Mouse (Mus musculus) midbrain, embryonic 13.5 days (tissue): ENCODE measurements around the gene Cdh4. TPM values are rescaled to one million over a fixed set of nuclear protein-coding genes. Genes with fewer than 3 reads are reported as not detected.
A peak's percentile ranks its signal among the peaks of the same experiment; 100 is the strongest.

Experiments
- ATAC-seq: fragments of 200-750 bp; cut with Nextera tagmentation; 2 replicates; pipeline ENCODE4 v1.8.0; 2017; ENCODE audit warnings: mild to moderate bottlenecking, moderate TSS enrichment, moderate library complexity
- H3K27ac ChIP-seq: fragments of 300-500 bp; sonication (generic); 2 replicates; pipeline ENCODE4 v1.5.1; 2015; ENCODE audit warnings: inconsistent platforms, mild to moderate bottlenecking, moderate library complexity
- H3K27me3 ChIP-seq: fragments of 300-500 bp; sonication (generic); 2 replicates; pipeline ENCODE4 v1.6.1; 2015; ENCODE audit warnings: mild to moderate bottlenecking, inconsistent platforms
- H3K36me3 ChIP-seq: fragments of 300-500 bp; sonication (generic); 2 replicates; pipeline ENCODE4 v1.6.1; 2015; ENCODE audit warnings: mild to moderate bottlenecking, inconsistent platforms
- H3K4me1 ChIP-seq: fragments of 300-500 bp; sonication (generic); replicated peaks from 2 replicates; pipeline ENCODE4 v1.6.1; 2015; ENCODE audit warnings: inconsistent platforms
- H3K4me2 ChIP-seq: fragments of 300-500 bp; sonication (generic); replicated peaks from 2 replicates; pipeline ENCODE4 v1.6.1; 2015; ENCODE audit warnings: moderate library complexity, mild to moderate bottlenecking, inconsistent platforms
- H3K4me3 ChIP-seq: fragments of 300-500 bp; sonication (generic); replicated peaks from 2 replicates; pipeline ENCODE4 v1.5.1; 2015; ENCODE audit warnings: mild to moderate bottlenecking, inconsistent platforms
- H3K9ac ChIP-seq: fragments of 300-500 bp; sonication (generic); replicated peaks from 2 replicates; pipeline ENCODE4 v1.6.1; 2015; ENCODE audit warnings: mild to moderate bottlenecking, inconsistent platforms
- H3K9me3 ChIP-seq: fragments of 300-500 bp; sonication (generic); 2 replicates; pipeline ENCODE4 v1.6.1; 2016; ENCODE audit warnings: mild to moderate bottlenecking, inconsistent platforms
- WGBS: fragments of 180-500 bp; shearing (Covaris S2); methylation state at CpG from one replicate; pipeline ENCODE4 v1.1.7; 2015; 5-methylcytosine and 5-hydroxymethylcytosine counted together
- polyA plus RNA-seq: library from polyadenylated mRNA; unstranded; fragments of >200 nt; fragmentation: Nextera tagmentation; extraction: Ambion mirVana; gene quantifications from 2 replicates; pipeline ENCODE4 v1.2.1, GENCODE M21; 2015

The Cdh4 gene
- polyA plus RNA-seq, 1 experiment from 2014 or later = 37.1 TPM

DNA sequence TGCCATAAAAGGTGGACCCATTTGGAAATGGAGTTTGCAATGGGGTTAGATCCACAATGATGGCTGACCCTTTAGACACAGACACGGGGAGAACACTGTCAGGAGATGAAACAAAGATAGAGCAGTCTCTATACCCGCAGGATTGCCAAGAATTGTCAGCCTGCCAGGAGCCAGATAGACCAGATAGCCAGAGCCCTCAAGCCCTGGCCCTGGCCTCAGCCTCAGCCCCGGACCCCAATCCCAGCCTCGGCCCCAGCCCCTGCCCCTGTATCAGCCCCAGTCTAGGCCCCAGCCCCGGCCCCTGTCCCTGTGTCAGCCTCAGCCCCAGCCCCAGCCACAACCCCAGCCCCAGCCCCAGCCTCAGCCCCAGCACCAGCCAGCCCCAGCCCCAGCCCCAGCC is 345.6 kb downstream of the Cdh4 start:
- 46% methylated on average over 4 of the region's 5 CpGs for WGBS
- Histone ChIP-seq H3K4me3 (no peak overlapping the region), H3K4me2 (peak overlapping the region; percentile 5; the same call in 1 of the 2 replicates)

DNA sequence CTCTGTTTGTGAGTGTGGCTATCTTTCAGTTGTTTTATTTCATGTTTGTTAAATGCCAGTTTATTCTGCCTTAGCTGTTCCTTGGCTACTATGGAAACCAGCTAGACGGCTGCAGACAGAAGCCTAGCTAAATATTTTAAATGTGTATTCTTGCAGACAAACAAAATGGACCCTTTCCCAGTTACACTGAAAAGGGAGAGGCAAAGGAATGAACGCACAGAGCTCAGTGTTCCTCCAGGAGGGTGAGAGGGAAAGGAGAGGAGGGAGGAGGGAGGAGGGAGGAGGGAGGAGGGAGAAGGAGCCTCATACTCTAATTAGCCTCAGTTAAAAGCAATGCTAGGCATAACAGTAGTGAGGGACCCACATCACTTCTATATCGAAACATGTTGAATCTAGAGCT is 348.5 kb downstream of the Cdh4 start:
- Histone ChIP-seq H3K27ac (no peak overlapping the region), H3K4me1 (peaks cover 60% of the 10 kb centered on the region), H3K36me3 (no peaks in the 10 kb centered on the region), H3K9me3 (no peaks in the 10 kb centered on the region), H3K9ac (no peak overlapping the region), H3K27me3 (no peaks in the 10 kb centered on the region), H3K4me3 (no peak overlapping the region), H3K4me2 (no peak overlapping the region)
- ATAC-seq = no peak
- WGBS = 60% methylated on average over 3 of the region's 3 CpGs

More for the DNA sequence above, 345.6 kb downstream of the Cdh4 start:
- Histone ChIP-seq H3K9ac (no peak overlapping the region), H3K36me3 (no peaks in the 10 kb centered on the region), H3K4me1 (peaks cover 35% of the 10 kb centered on the region), H3K27ac (peak overlapping the region; percentile 67), H3K27me3 (no peaks in the 10 kb centered on the region), H3K9me3 (no peaks in the 10 kb centered on the region)
- ATAC-seq = peak; percentile 67

DNA sequence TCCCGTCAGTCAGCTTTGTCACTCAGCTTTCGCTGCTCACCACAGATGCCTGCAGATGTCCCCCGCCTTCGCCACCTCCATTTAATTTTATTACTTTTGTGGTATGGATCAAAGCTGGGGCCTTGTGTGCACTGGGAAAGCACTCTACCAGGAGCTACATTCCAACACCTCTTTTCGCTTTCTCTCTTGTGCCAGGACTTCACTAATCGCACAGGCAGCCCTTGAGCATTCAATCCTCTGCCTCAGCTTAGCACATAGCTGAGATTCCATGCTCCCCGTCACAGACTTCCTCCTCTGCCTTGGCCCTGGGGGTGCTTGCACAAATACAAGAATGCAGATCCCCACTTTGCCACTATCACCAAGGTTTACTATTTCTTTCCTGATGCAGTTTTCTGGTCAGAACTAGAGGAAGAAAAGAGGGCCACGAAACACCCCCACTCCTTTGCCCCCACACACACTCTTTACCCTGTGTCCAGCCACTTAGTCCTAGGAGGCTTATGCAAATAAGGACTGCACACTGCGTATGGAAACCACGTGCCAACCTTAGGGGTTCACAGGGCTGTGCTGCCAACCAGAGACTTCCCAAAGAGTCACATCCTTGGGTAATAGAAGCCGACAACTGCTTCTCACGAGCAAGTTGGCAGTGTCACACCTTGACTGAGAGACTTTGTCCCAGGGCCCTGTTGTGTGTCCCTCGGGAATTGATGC is 350.3 kb downstream of the Cdh4 start:
- Histone ChIP-seq H3K4me2 (no peak overlapping the region), H3K27ac (peak overlapping the region; percentile 51; the same call in 1 of the 2 replicates), H3K4me1 (peaks cover 49% of the 10 kb centered on the region), H3K4me3 (no peak overlapping the region), H3K36me3 (no peaks in the 10 kb centered on the region), H3K9ac (no peak overlapping the region), H3K9me3 (no peaks in the 10 kb centered on the region), H3K27me3 (no peaks in the 10 kb centered on the region)
- WGBS = 25% methylated on average over 13 of the region's 13 CpGs
- ATAC-seq = peak; percentile 47; the same call in 1 of the 2 replicates

DNA sequence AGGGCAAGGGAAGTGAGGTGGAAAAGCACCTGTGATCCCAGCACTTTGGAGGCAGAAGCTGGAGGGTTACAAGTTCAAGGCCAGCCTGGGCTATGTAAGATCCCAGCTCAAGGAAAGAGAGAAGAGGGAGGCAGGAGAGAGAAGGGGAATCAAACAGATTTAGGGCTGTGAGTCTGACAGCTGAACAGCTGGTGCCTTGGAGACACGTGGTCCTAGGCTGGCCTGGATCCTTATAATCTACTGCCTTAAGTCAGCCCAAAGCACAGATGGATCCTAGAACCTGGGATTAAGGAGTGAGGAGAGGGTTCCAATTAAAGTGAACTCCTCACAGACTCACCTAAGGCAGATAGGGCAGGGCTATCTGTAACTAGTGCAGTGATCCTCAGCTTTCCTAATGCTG is 352.1 kb downstream of the Cdh4 start:
- no peak overlapping the region for H3K4me2 ChIP-seq
- H3K27me3 ChIP-seq = no peaks in the 10 kb centered on the region
- peaks cover 45% of the 10 kb centered on the region for H3K4me1 ChIP-seq
- ATAC-seq = no peak
- no peak overlapping the region for H3K27ac ChIP-seq
- H3K4me3 ChIP-seq = no peak overlapping the region
- H3K36me3 ChIP-seq = no peaks in the 10 kb centered on the region
- H3K9ac ChIP-seq = no peak overlapping the region
- H3K9me3 ChIP-seq = no peaks in the 10 kb centered on the region
- WGBS = 39% methylated on average over 1 of the region's 1 CpGs

DNA sequence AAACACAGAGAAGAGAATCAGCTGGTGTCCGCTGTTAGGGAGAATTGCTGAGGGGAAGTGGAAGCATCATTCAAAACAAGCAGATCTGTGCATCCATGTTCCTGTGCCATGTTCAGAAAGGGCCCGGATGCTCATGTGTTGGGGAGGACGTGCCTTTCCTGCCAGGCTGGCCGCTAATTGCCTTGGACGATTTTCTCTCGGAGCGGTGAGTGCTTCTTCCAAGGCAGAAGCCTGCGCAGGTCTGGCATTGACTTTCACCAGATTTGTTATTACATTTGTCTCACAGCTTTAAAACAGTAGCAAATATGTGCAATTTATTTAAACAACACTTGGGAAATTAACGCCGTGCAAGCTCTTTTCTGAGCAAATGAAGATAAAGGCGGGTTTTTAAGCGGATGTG is 353.2 kb downstream of the Cdh4 start:
- H3K9me3 ChIP-seq = no peaks in the 10 kb centered on the region
- 78% methylated on average over 12 of the region's 12 CpGs for WGBS
- no peak overlapping the region for H3K9ac ChIP-seq
- peaks cover 52% of the 10 kb centered on the region for H3K4me1 ChIP-seq
- H3K4me3 ChIP-seq = no peak overlapping the region
- ATAC-seq = no peak
- no peaks in the 10 kb centered on the region for H3K36me3 ChIP-seq
- peak overlapping the region; percentile 62 for H3K27ac ChIP-seq
- H3K27me3 ChIP-seq = no peaks in the 10 kb centered on the region
- no peak overlapping the region for H3K4me2 ChIP-seq

DNA sequence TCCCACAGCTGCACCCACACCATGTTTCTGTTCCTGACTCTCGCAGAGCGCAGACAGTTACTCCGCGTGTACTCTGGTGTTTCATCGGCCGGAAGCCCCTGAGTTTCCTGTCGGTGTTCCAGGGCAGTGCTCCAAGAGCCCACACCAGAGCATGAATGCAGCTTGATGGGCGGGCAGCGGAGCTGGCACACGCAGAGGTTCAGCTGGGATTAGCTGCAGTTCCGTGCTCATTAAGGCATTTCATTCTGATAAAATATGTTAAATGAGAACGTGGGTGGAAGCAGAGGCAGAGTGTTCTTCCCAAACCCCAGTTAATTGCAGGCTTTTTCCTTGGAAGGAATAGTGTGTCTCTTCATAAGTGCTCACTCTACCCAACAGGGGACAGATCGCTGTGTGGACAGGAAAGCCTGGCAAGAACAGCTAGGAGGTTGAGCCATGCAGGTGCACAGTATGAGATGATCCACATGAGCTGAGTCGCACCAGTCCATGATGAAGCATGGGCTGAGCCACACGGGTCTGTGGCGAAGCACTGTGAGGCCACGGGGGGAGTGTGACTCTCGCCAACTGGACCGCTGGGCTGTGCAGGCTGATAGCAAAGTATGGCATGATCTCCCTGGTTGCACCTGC is 357.8 kb downstream of the Cdh4 start:
- H3K4me1 ChIP-seq = peaks cover 19% of the 10 kb centered on the region
- H3K9me3 ChIP-seq = no peaks in the 10 kb centered on the region
- no peak overlapping the region for H3K9ac ChIP-seq
- no peak overlapping the region for H3K4me2 ChIP-seq
- H3K4me3 ChIP-seq = no peak overlapping the region
- H3K27ac ChIP-seq = no peak overlapping the region
- WGBS = 83% methylated on average over 19 of the region's 19 CpGs
- H3K36me3 ChIP-seq = no peaks in the 10 kb centered on the region
- no peaks in the 10 kb centered on the region for H3K27me3 ChIP-seq
- ATAC-seq = peak; percentile 46

DNA sequence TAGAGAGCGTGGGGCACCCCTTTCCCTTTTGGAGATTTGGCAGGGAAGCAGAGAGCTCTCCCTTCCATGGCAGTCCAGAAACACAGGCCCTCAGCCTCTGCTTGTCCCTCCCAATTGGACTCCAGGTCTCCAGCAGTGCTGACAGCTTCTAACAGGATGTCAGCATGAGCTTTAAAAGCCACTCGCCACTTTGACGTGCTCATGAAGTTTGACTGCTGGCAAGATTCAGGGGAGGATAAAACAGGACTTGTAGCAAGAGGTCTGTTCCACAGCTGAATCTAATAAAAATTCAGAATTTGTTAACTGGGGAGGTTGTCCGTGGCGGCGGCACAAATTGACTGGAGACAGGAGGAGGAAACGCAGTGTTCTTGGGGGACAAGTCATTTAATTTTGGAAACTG is 358.8 kb downstream of the Cdh4 start:
- no peak overlapping the region for H3K9ac ChIP-seq
- WGBS = 76% methylated on average over 7 of the region's 7 CpGs
- no peak overlapping the region for H3K4me2 ChIP-seq
- H3K27me3 ChIP-seq = no peaks in the 10 kb centered on the region
- H3K36me3 ChIP-seq = no peaks in the 10 kb centered on the region
- no peak overlapping the region for H3K27ac ChIP-seq
- ATAC-seq = no peak
- no peak overlapping the region for H3K4me3 ChIP-seq
- H3K4me1 ChIP-seq = peaks cover 14% of the 10 kb centered on the region
- no peaks in the 10 kb centered on the region for H3K9me3 ChIP-seq

DNA sequence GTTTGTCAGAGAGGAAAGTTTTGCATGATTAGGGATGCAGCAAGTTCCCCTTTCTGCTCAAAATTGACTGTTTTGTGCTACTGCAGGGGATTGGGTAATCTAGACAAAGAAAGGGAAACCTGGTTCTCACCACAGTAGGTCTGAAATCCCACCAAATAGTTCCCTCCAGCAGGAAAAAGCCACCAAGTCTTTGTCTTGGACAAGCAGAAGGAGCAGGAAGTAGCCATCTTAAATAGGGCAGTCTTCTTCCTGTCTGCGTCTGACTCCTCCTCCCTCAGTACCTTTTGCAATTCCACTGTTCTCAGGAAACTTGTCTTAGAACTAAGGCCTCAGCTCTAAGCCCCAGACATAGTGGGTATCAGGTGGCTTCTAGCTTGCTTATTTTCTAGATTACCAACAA is 360.2 kb downstream of the Cdh4 start:
- 89% methylated on average over 1 of the region's 1 CpGs for WGBS
- Histone ChIP-seq H3K4me1 (peaks cover 14% of the 10 kb centered on the region), H3K4me3 (no peak overlapping the region), H3K36me3 (no peaks in the 10 kb centered on the region; the same call in 1 of the 2 replicates), H3K9me3 (0 out of 2 replicates have a peak, but pooled peaks cover 7% of the 10 kb centered on the region), H3K27me3 (no peaks in the 10 kb centered on the region), H3K4me2 (no peak overlapping the region), H3K9ac (no peak overlapping the region), H3K27ac (no peak overlapping the region)
- ATAC-seq = no peak

DNA sequence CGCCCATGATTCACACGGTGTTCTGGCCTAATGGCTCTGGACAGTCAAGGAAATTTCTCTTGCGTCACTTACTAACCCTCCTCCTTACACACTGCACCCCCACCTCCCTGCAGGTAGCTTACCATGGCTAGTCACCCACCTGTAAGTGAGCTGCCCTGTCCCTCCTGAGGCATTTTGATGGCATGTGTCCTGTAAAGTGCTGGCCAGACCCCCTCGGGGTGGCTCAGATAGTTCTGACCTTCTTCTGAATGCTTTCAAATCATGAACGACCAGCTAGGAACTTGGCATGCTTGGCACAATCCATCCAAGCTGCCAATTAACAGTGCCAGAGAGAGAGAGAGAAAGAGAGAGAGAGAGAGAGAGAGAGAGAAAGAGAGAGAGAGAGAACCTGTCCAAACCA is 368.9 kb downstream of the Cdh4 start:
- Histone ChIP-seq H3K4me1 (0 out of 2 replicates have a peak, but pooled peaks cover 5% of the 10 kb centered on the region), H3K27me3 (no peaks in the 10 kb centered on the region), H3K4me3 (no peak overlapping the region), H3K4me2 (no peak overlapping the region), H3K9me3 (0 out of 2 replicates have a peak, but pooled peaks cover 7% of the 10 kb centered on the region), H3K36me3 (no peaks in the 10 kb centered on the region; the same call in 1 of the 2 replicates), H3K9ac (no peak overlapping the region), H3K27ac (no peak overlapping the region)
- ATAC-seq = no peak
- 89% methylated on average over 5 of the region's 5 CpGs for WGBS

DNA sequence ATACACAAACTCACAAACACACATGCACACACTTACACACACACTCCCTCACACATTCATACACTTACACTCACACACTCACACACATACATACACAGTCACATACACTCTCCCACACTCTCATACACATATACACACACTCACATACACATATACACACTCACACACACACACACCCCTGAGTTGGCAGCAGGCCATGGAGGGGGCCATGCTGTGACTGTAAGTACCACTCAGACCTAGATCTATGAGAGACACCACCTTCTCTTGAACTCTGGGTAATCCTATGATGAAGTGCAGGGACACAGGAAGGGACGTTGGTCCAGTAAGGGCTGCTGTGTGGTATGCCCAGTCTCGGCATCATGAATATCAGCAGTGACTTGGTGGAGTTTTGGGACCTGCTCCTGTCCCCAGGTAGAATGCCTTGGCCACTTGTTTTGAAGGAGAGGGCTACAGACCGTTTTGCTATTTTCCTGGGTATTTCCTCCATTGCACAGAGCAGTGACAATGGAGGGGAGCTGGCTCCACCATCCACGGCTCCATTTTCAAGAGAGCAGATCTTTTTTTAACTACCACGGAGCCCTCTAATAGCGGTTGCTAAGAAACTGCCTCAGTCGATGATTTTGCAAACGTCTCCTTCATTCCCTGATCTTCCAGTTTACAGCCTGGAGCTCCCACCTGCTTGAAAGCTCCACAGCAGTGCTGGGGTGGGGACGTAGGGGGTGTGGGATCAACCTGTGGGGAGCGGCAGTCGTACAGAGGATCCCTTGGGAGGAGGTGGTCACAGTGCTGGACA is 371.0 kb downstream of the Cdh4 start:
- H3K27me3 ChIP-seq = no peaks in the 10 kb centered on the region
- H3K27ac ChIP-seq = no peak overlapping the region
- H3K4me2 ChIP-seq = no peak overlapping the region
- H3K4me3 ChIP-seq = no peak overlapping the region
- no peaks in the 10 kb centered on the region for H3K9me3 ChIP-seq
- WGBS = 65% methylated on average over 11 of the region's 11 CpGs
- H3K4me1 ChIP-seq = 0 out of 2 replicates have a peak, but pooled peaks cover 5% of the 10 kb centered on the region
- peak; percentile 38; the same call in 1 of the 2 replicates for ATAC-seq
- H3K9ac ChIP-seq = no peak overlapping the region
- no peaks in the 10 kb centered on the region for H3K36me3 ChIP-seq

DNA sequence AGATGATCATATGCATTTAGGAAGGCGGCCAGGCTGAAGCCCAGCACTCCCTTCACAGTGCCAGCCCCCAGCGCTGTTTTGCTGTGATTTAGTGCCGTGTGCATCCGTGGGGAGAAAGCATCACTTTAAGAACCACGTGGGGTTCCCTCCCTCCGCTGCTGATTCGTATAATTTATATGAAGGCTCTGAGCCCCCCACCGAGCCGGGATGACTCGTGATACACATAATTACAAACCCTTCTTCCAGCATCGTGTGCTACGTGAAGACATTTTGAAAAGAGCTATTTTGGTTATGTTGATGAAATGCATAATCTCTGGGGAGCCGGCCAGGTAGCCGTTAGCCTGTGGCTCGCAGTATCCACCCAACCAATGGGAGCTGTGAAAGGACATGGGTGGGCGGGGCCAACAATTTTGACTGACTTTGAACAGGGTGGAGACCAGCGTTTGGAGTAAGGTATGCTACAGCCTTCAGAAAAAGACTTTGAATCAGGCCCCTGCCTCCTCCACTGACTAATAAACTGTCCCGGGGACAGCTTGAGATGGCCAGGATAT is 382.6 kb downstream of the Cdh4 start:
- 38% methylated on average over 18 of the region's 18 CpGs for WGBS
- Histone ChIP-seq H3K4me1 (peaks cover 34% of the 10 kb centered on the region), H3K27ac (peak overlapping the region; percentile 45; the same call in 1 of the 2 replicates), H3K9me3 (no peaks in the 10 kb centered on the region), H3K9ac (no peak overlapping the region; the same call in 1 of the 2 replicates), H3K27me3 (no peaks in the 10 kb centered on the region), H3K4me2 (peak overlapping the region; percentile 22), H3K4me3 (no peak overlapping the region), H3K36me3 (no peaks in the 10 kb centered on the region)
- ATAC-seq = peak; percentile 59
